23 mouse cellular contexts compared by ENCODE assay signal in the genomic region with DNA sequence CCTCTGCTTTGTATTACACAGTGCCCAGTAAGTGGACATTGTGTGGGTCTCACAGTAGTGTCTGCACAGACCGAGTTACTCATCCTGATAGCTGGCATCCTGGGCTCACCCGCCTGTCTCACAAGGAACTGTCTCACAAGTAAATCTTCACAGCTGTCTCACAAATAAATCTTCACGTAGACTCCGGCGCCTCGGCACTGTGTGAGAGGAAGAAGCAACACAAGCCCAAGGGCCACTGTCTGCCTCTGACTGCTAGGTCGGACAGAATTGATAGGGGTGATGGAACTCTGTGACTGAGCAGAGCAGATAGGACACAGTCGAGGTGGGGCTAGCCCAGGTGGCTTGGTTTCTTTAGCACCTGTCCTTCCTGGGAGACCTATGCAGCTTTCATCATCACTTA.
DNase-seq lines count a peak whose midpoint lies in the region; ATAC-seq lines count a peak whose summit lies in the region.
"Had no signal": no experiment of that assay in that cellular context is flagged by ENCODE, and none has a peak within 500 bp of the region (broad histone marks: within the 10 kb centered on the region; RNA-seq: fewer than 3 reads in every experiment).

No protein-coding gene starts in this region.

- H3K9ac ChIP-seq in limb, embryonic 13.5 days, result 0 out of 2 replicates have a peak overlapping the region, but pooled peaks have one; percentile 0
- H3K9ac ChIP-seq in neural tube, embryonic 11.5 days (ENCODE audit: low read length), result no peak overlapping the region
- H3K9ac ChIP-seq in midbrain, embryonic 11.5 days (ENCODE audit: low read length), result no peak overlapping the region
- H3K9ac ChIP-seq: embryonic facial prominence, embryonic 13.5 days; forebrain, embryonic 13.5 days; hindbrain, embryonic 15.5 days; limb, embryonic 12.5 days; liver, embryonic 13.5 days; midbrain, embryonic 12.5 days had no signal

- 75% methylated on average over 8 of the region's 8 CpGs for WGBS in limb, embryonic 13.5 days
- 75% methylated on average over 8 of the region's 8 CpGs for WGBS in limb, embryonic 10.5 days
- 39% methylated on average over 8 of the region's 8 CpGs for WGBS in neural tube, embryonic 11.5 days
- WGBS in midbrain, embryonic 11.5 days, result 77% methylated on average over 8 of the region's 8 CpGs

- no peaks in the 10 kb centered on the region for H3K36me3 ChIP-seq in limb, embryonic 13.5 days
- H3K36me3 ChIP-seq in limb, embryonic 10.5 days, result no peaks in the 10 kb centered on the region
- H3K36me3 ChIP-seq in neural tube, embryonic 11.5 days (ENCODE audit: control insufficient read depth, insufficient read depth, low read length), result no peaks in the 10 kb centered on the region
- no peaks in the 10 kb centered on the region for H3K36me3 ChIP-seq in midbrain, embryonic 11.5 days (ENCODE audit: control insufficient read depth, insufficient read depth, low read length)
- H3K36me3 ChIP-seq: embryonic facial prominence, embryonic 13.5 days; hindbrain, embryonic 15.5 days; limb, embryonic 12.5 days; liver, embryonic 13.5 days; midbrain, embryonic 12.5 days had no signal

- no peak for ATAC-seq in limb, embryonic 13.5 days (ENCODE audit: low FRiP score, low read depth)
- ATAC-seq in neural tube, embryonic 11.5 days (ENCODE audit: insufficient read depth, low FRiP score, low TSS enrichment), result 0 out of 2 replicates have a peak, but pooled peaks have one; percentile 23
- ATAC-seq in midbrain, embryonic 11.5 days (ENCODE audit: low FRiP score), result no peak
- ATAC-seq: activated CD4-positive, CD25-positive, alpha-beta regulatory T cell, adult 4 months; forebrain, embryonic 13.5 days had no signal

- H3K4me2 ChIP-seq in limb, embryonic 13.5 days (replicated peaks), result no peak overlapping the region
- no peak overlapping the region for H3K4me2 ChIP-seq in neural tube, embryonic 11.5 days (ENCODE audit: low read depth)
- no peak overlapping the region for H3K4me2 ChIP-seq in midbrain, embryonic 11.5 days
- H3K4me2 ChIP-seq: embryonic facial prominence, embryonic 13.5 days; forebrain, embryonic 13.5 days; heart, embryonic 11.5 days; hindbrain, embryonic 15.5 days; limb, embryonic 12.5 days; liver, embryonic 13.5 days; midbrain, embryonic 12.5 days had no signal

- no peak overlapping the region for H3K4me3 ChIP-seq in limb, embryonic 13.5 days
- H3K4me3 ChIP-seq in limb, embryonic 10.5 days, result no peak overlapping the region
- H3K4me3 ChIP-seq in neural tube, embryonic 11.5 days (ENCODE audit: low read depth, low read length), result no peak overlapping the region
- H3K4me3 ChIP-seq in midbrain, embryonic 11.5 days (ENCODE audit: low read depth, low read length), result no peak overlapping the region
- H3K4me3 ChIP-seq: embryonic facial prominence, embryonic 13.5 days; erythroblast, embryonic 14.5 days; forebrain, embryonic 13.5 days; hindbrain, embryonic 15.5 days; limb, embryonic 12.5 days; liver, embryonic 13.5 days; midbrain, embryonic 12.5 days had no signal

- peak; percentile 11 to 12 for DNase-seq in cerebellum, postnatal 10 days
- no peak for DNase-seq in cerebellum, adult 9-10 months
- DNase-seq in limb, embryonic 10.5 days (ENCODE audit: low spot score), result no peak
- peak; percentile 21 for DNase-seq in embryo, embryonic 10.5 days (ENCODE audit: low spot score)
- no peak for DNase-seq in neural tube, embryonic 11.5 days (ENCODE audit: low spot score)
- no peak for DNase-seq in midbrain, embryonic 11.5 days (ENCODE audit: low spot score, missing footprints)
- DNase-seq: adrenal gland, postnatal 10 days; cerebellum, adult 2 months; kidney, adult 8-10 months; liver, embryonic 13.5 days; lung, adult 2 months; thymus, adult 18-20 months; thymus, postnatal 36 days had no signal

- H3K9me3 ChIP-seq in limb, embryonic 13.5 days, result peaks cover 4% of the 10 kb centered on the region; the same call in 1 of the 2 replicates
- H3K9me3 ChIP-seq in limb, embryonic 10.5 days (replicated peaks), result no peaks in the 10 kb centered on the region
- no peaks in the 10 kb centered on the region for H3K9me3 ChIP-seq in neural tube, embryonic 11.5 days (ENCODE audit: control insufficient read depth, low read length)
- no peaks in the 10 kb centered on the region for H3K9me3 ChIP-seq in midbrain, embryonic 11.5 days (ENCODE audit: control insufficient read depth, low read length)
- H3K9me3 ChIP-seq: embryonic facial prominence, embryonic 13.5 days; forebrain, embryonic 13.5 days; hindbrain, embryonic 15.5 days; liver, embryonic 13.5 days had no signal

- no peaks in the 10 kb centered on the region for H3K4me1 ChIP-seq in limb, embryonic 13.5 days
- H3K4me1 ChIP-seq in limb, embryonic 10.5 days, result no peaks in the 10 kb centered on the region
- H3K4me1 ChIP-seq in neural tube, embryonic 11.5 days (ENCODE audit: control insufficient read depth, insufficient read depth, low read length), result no peaks in the 10 kb centered on the region
- H3K4me1 ChIP-seq in midbrain, embryonic 11.5 days (ENCODE audit: control insufficient read depth, insufficient read depth, low read length), result no peaks in the 10 kb centered on the region
- H3K4me1 ChIP-seq: embryonic facial prominence, embryonic 13.5 days; forebrain, embryonic 13.5 days; hindbrain, embryonic 15.5 days; limb, embryonic 12.5 days; liver, embryonic 13.5 days; midbrain, embryonic 12.5 days had no signal

- H3K27ac ChIP-seq in limb, embryonic 13.5 days, result no peak overlapping the region
- no peak overlapping the region for H3K27ac ChIP-seq in limb, embryonic 10.5 days
- H3K27ac ChIP-seq in neural tube, embryonic 11.5 days (ENCODE audit: low read depth, low read length), result no peak overlapping the region
- no peak overlapping the region for H3K27ac ChIP-seq in midbrain, embryonic 11.5 days (ENCODE audit: low read depth, low read length)
- H3K27ac ChIP-seq: embryonic facial prominence, embryonic 13.5 days; forebrain, embryonic 13.5 days; hindbrain, embryonic 15.5 days; limb, embryonic 12.5 days; liver, embryonic 13.5 days; macrophage; midbrain, embryonic 12.5 days had no signal

- H3K27me3 ChIP-seq in limb, embryonic 13.5 days, result no peaks in the 10 kb centered on the region
- no peaks in the 10 kb centered on the region for H3K27me3 ChIP-seq in limb, embryonic 10.5 days (ENCODE audit: low read depth, poor library complexity, severe bottlenecking)
- H3K27me3 ChIP-seq in neural tube, embryonic 11.5 days (ENCODE audit: control insufficient read depth, insufficient read depth, low read length), result no peaks in the 10 kb centered on the region
- no peaks in the 10 kb centered on the region for H3K27me3 ChIP-seq in midbrain, embryonic 11.5 days (ENCODE audit: control insufficient read depth, insufficient read depth, low read length)
- H3K27me3 ChIP-seq: embryonic facial prominence, embryonic 13.5 days; forebrain, embryonic 13.5 days; hindbrain, embryonic 15.5 days; limb, embryonic 12.5 days; liver, embryonic 13.5 days; midbrain, embryonic 12.5 days had no signal

Comparison
In these comparisons a context has a peak if more than half of its experiments do, and no peak if none do; other contexts are left out.
1. DNase-seq: peak in cerebellum, postnatal 10 days (2 of 2) and embryo, embryonic 10.5 days (single experiment); none in cerebellum, adult 9-10 months (single experiment), limb, embryonic 10.5 days (single experiment), neural tube, embryonic 11.5 days (single experiment) and midbrain, embryonic 11.5 days (single experiment).